Mouse (Mus musculus) liver, embryonic 14.5 days (tissue): ENCODE data around the gene Tacc2.

Source experiments
- CTCF ChIP-seq: IDR thresholded peaks from 2 replicates; pipeline ENCODE4 v1.5.1; 2016; ENCODE audit warnings: antibody characterized with exemption, low read depth, control low read depth
- EP300 ChIP-seq: IDR thresholded peaks from 2 replicates; pipeline ENCODE4 v1.6.1; 2016; ENCODE audit warnings: antibody characterized with exemption, low read depth

GRCm38 (mm10) chr7:130674526-130674925 lies 97.3 kb downstream of the Tacc2 start:
- TF ChIP-seq CTCF (no peak), EP300 (no peak)
